Mouse (Mus musculus) testis, adult 2 months (tissue): ENCODE measurements around the gene Mras.

Source experiments
- CTCF ChIP-seq: fragments of 200-500 bp; IDR thresholded peaks from 2 replicates; pipeline ENCODE4 v1.5.1; 2012; ENCODE audit warnings: low read depth, mild to moderate bottlenecking, inconsistent platforms, low read length, moderate library complexity; ENCODE audit not compliant: control insufficient read depth, insufficient read depth, insufficient replicate concordance
- POLR2A ChIP-seq: fragments of 200-500 bp; IDR thresholded peaks from 2 replicates; pipeline ENCODE4 v1.6.1; 2012; ENCODE audit warnings: low read depth, mild to moderate bottlenecking, inconsistent platforms, low read length, moderate library complexity; ENCODE audit not compliant: control insufficient read depth

GRCm38 (mm10) chr9:99451161-99451560 is 14.0 kb upstream of the Mras start, which contains the start of gene Nme9:
- TF ChIP-seq CTCF (no peak), POLR2A (no peak)
